In genomic region chr16:18426215-18426791, GRCm38 (mm10) we compare ENCODE assay signal across 8 mouse cellular contexts. TPM values are rescaled to one million over a fixed set of nuclear protein-coding genes. Genes with fewer than 3 reads are reported as not detected.
DNase-seq lines count a peak whose midpoint lies in the region; ATAC-seq and TF ChIP-seq lines count a peak whose summit lies in the region.

TSS of gene Txnrd2 (plus strand) at chr16:18426384.

- peak; percentile 83 for ATAC-seq in heart, embryonic 11.5 days (replicated peaks; ENCODE audit: insufficient number of reproducible peaks, low FRiP score, low TSS enrichment)
- ATAC-seq in kidney, embryonic 16.5 days (ENCODE audit: low FRiP score, low TSS enrichment), result peak; percentile 86
- peak; percentile 64 for ATAC-seq in liver, embryonic 12.5 days

- peak; percentile 41; the same call in 1 of the 2 replicates for TF ChIP-seq CTCF in bone marrow, adult 2 months (IDR thresholded peaks at IDR 0.05; ENCODE audit: control insufficient read depth, insufficient read depth, low read length)
- TF ChIP-seq CTCF in embryonic fibroblast, embryonic 13.5 days (IDR thresholded peaks at IDR 0.05; ENCODE audit: borderline replicate concordance, insufficient read depth, low read length), result peak; percentile 48; the same call in 1 of the 2 replicates

- DNase-seq in A20 (ENCODE audit: low read depth, low spot score), result peak; percentile 82
- peak; percentile 69 for DNase-seq in naive thymus-derived CD4-positive, alpha-beta T cell, adult 2 months (ENCODE audit: low read depth)
- peak; percentile 76 for DNase-seq in splenic B cell, adult 2 months (ENCODE audit: low read depth, low spot score)

- H3K9me3 ChIP-seq in heart, embryonic 11.5 days (replicated peaks; ENCODE audit: control insufficient read depth, low read length), result no peaks in the 10 kb centered on the region
- H3K9me3 ChIP-seq in kidney, embryonic 16.5 days (ENCODE audit: low read length), result no peaks in the 10 kb centered on the region
- no peaks in the 10 kb centered on the region for H3K9me3 ChIP-seq in liver, embryonic 12.5 days (replicated peaks)

- H3K27me3 ChIP-seq in heart, embryonic 11.5 days (ENCODE audit: control insufficient read depth, insufficient read depth, low read length), result no peaks in the 10 kb centered on the region
- no peaks in the 10 kb centered on the region for H3K27me3 ChIP-seq in kidney, embryonic 16.5 days (ENCODE audit: insufficient read depth, low read length)
- H3K27me3 ChIP-seq in liver, embryonic 12.5 days (replicated peaks), result no peaks in the 10 kb centered on the region
- H3K27me3 ChIP-seq in splenic B cell, adult 2 months (ENCODE audit: control insufficient read depth, insufficient read depth, low read length, poor library complexity, severe bottlenecking), result no peaks in the 10 kb centered on the region

- H3K4me3 ChIP-seq in bone marrow, adult 2 months (replicated peaks; ENCODE audit: control insufficient read depth, low read depth, low read length), result peak within 1 kb of the TSS; percentile 87
- H3K4me3 ChIP-seq in embryonic fibroblast, embryonic 13.5 days (ENCODE audit: insufficient read depth, low read length), result peak within 1 kb of the TSS; percentile 70
- H3K4me3 ChIP-seq in heart, embryonic 11.5 days (ENCODE audit: low read depth, low read length), result peak within 1 kb of the TSS; percentile 90
- H3K4me3 ChIP-seq in kidney, embryonic 16.5 days (ENCODE audit: low read length), result peak within 1 kb of the TSS; percentile 83
- H3K4me3 ChIP-seq in liver, embryonic 12.5 days, result peak within 1 kb of the TSS; percentile 85

- H3K9ac ChIP-seq in heart, embryonic 11.5 days (ENCODE audit: low read depth, low read length), result peak within 1 kb of the TSS; percentile 95
- H3K9ac ChIP-seq in kidney, embryonic 16.5 days (replicated peaks; ENCODE audit: low read length), result peak within 1 kb of the TSS; percentile 88
- peak within 1 kb of the TSS; percentile 95 for H3K9ac ChIP-seq in liver, embryonic 12.5 days

- peaks cover 1% of the 10 kb centered on the region; the same call in 1 of the 2 replicates for H3K4me1 ChIP-seq in bone marrow, adult 2 months (ENCODE audit: control insufficient read depth, insufficient read depth, low read length)
- peaks cover 7% of the 10 kb centered on the region; the same call in 1 of the 2 replicates for H3K4me1 ChIP-seq in embryonic fibroblast, embryonic 13.5 days (ENCODE audit: control insufficient read depth, insufficient read depth, low read length)
- peaks cover 25% of the 10 kb centered on the region for H3K4me1 ChIP-seq in heart, embryonic 11.5 days (ENCODE audit: control insufficient read depth, insufficient read depth, low read length)
- peaks cover 35% of the 10 kb centered on the region for H3K4me1 ChIP-seq in kidney, embryonic 16.5 days (ENCODE audit: insufficient read depth, low read length)
- peaks cover 76% of the 10 kb centered on the region for H3K4me1 ChIP-seq in liver, embryonic 12.5 days

- peak within 1 kb of the TSS; percentile 82 for H3K27ac ChIP-seq in bone marrow, adult 2 months (ENCODE audit: control insufficient read depth, insufficient read depth, low read depth, low read length, poor library complexity)
- peak within 1 kb of the TSS; percentile 48 for H3K27ac ChIP-seq in embryonic fibroblast, embryonic 13.5 days (ENCODE audit: insufficient read depth, low read length)
- peak within 1 kb of the TSS; percentile 70 for H3K27ac ChIP-seq in heart, embryonic 11.5 days (ENCODE audit: low read depth, low read length)
- peak within 1 kb of the TSS; percentile 74 for H3K27ac ChIP-seq in kidney, embryonic 16.5 days (ENCODE audit: low read length)
- peak within 1 kb of the TSS; percentile 95 for H3K27ac ChIP-seq in liver, embryonic 12.5 days

- peak; percentile 68; the same call in 1 of the 2 replicates for TF ChIP-seq POLR2A in bone marrow, adult 2 months (IDR thresholded peaks at IDR 0.05; ENCODE audit: borderline replicate concordance, control insufficient read depth, low read depth, low read length)
- peak; percentile 68 for TF ChIP-seq POLR2A in embryonic fibroblast, embryonic 13.5 days (IDR thresholded peaks at IDR 0.05; ENCODE audit: low read depth, low read length)

- peak within 1 kb of the TSS; percentile 74 for H3K4me2 ChIP-seq in heart, embryonic 11.5 days
- H3K4me2 ChIP-seq in kidney, embryonic 16.5 days (replicated peaks; ENCODE audit: low read depth, low read length), result peak within 1 kb of the TSS; percentile 93
- peak within 1 kb of the TSS; percentile 88 for H3K4me2 ChIP-seq in liver, embryonic 12.5 days

- H3K36me3 ChIP-seq in heart, embryonic 11.5 days (ENCODE audit: control insufficient read depth, insufficient read depth, low read length), result no peaks in the 10 kb centered on the region
- H3K36me3 ChIP-seq in kidney, embryonic 16.5 days (ENCODE audit: insufficient read depth, low read length), result peaks cover 5% of the 10 kb centered on the region
- peaks cover 46% of the 10 kb centered on the region for H3K36me3 ChIP-seq in liver, embryonic 12.5 days
- H3K36me3 ChIP-seq in splenic B cell, adult 2 months (ENCODE audit: control insufficient read depth, insufficient read depth, low read length, poor library complexity, severe bottlenecking), result no peaks in the 10 kb centered on the region

- under 1% methylated on average over 52 of the region's 52 CpGs for WGBS in bone marrow, adult 2 months
- WGBS in heart, embryonic 11.5 days (ENCODE audit: insufficient replicate concordance), result under 1% methylated on average over 52 of the region's 52 CpGs
- WGBS in kidney, embryonic 16.5 days, result 0% methylated on average over 51 of the region's 52 CpGs
- WGBS in liver, embryonic 12.5 days (ENCODE audit: insufficient replicate concordance), result under 1% methylated on average over 51 of the region's 52 CpGs

RNA-seq across cellular contexts. Expression of gene Txnrd2, which starts in this region (rescaled TPM):
- 66.6 and 86.0 TPM in 2 replicates for polyA plus RNA-seq in bone marrow, adult 2 months (2011; ENCODE audit: insufficient read depth, insufficient read length, low replicate concordance, missing spikeins)
- 4.6 and 7.5 TPM in 2 replicates for polyA plus RNA-seq in embryonic fibroblast, embryonic 13.5 days (2011; ENCODE audit: insufficient read length, low read depth, missing spikeins)
- polyA plus RNA-seq in heart, embryonic 11.5 days (2014; fragmentation: Nextera tagmentation; extraction: Ambion mirVana), result 32.6 and 32.8 TPM in 2 replicates
- polyA plus RNA-seq in kidney, embryonic 16.5 days (2015; fragmentation: Nextera tagmentation; extraction: Ambion mirVana), result 33.7 and 35.2 TPM in 2 replicates
- 106 and 107 TPM in 2 replicates for polyA plus RNA-seq in liver, embryonic 12.5 days (2016; fragmentation: Nextera tagmentation; extraction: Ambion mirVana)

Comparison
In these comparisons a context has a peak if more than half of its experiments do, and no peak if none do; other contexts are left out.
1. Peak in every context shown above with its lines: DNase-seq, ATAC-seq, H3K4me3 ChIP-seq and H3K27ac ChIP-seq.